Mouse (Mus musculus): Measurements from ENCODE around the gene Tsfm. TPM values are rescaled to one million over a fixed set of nuclear protein-coding genes. Genes with fewer than 3 reads are reported as not detected.

Gene Tsfm
- total RNA-seq, 2 experiments from 2014 or later = 28.6 to 31.0 TPM

DNA sequence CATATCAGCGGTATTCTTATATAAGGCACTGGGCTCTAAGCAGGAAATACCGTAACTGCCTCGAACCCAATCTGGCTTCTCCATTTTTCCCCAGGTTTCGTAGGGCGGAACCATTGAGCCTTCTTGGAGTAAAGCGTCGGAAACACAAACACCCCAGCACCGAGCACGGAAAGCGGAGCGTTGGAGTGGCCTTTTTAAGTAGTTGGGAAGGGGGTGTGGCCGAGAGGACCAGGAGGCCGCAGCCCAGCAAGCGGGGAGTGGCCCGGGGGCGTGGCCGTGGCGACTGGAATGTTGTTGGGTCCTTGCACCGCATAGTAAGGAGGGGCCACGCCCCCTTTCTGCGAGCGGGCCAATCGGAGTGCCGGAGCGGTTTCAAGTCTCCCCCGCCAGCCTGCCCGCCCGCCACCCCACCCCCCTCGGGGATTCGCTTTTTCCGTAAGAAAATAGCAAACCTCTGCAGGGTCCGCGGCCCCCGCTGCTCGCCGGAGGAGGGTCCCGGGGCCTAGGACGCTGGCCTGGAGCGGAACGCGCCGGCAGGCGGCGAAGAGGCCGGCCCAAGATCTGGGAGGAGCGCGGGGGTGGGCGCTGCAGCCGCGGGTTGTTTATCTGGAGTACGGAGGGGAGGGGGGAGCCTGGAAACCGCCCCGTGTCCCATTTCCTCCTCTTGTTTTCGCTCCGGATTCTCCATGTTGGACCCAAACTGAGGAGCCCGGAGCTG is 52.2 kb downstream of the Tsfm start, which contains the start of gene Ctdsp2:
Gene Ctdsp2, plus strand, starts transcription at position 441 of the 718 bp plus-strand sequence.
- intact Hi-C loops (cut with DNase I) = loop anchor here (2.0 kb wide), 1 partner anchor 50 kb away; no protein-coding TSS in a partner anchor
- peak; percentile 99 to 100 for DNase-seq (ENCODE audit: extremely low spot score in 1 of 2, low spot score in 2 of 2)

- no peak for DNase-seq (ENCODE audit: extremely low spot score in 1 of 2, low spot score in 2 of 2)
- intact Hi-C loops (cut with DNase I) = no loop called here
These were observed 53.6 kb downstream of the Tsfm start for GRCm38 (mm10) chr10:126977076-126977475.

DNA sequence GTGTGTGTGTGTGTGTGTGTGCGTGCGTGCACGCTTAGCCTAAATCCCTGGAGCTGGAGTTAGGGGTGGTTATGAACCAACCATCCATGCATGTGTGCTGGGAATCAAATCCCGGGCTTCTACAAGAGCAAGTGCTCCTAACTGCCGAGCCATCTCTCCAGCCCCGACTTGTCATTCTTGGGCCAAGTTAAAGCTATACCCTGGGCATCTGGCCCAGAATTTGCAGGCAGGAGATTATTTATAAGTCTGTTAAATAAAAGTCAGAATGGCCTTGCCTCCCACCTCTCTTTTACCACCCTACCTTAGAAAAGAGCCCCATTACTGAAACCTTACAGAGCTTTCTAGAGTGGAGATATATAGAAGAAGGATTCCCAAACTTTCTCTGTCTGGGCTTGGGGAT is 54.9 kb downstream of the Tsfm start:
- no peak for DNase-seq (ENCODE audit: extremely low spot score in 1 of 2, low spot score in 2 of 2)
- intact Hi-C loops (cut with DNase I) = no loop called here

- intact Hi-C loops (cut with DNase I) = no loop called here
- no peak for DNase-seq (ENCODE audit: extremely low spot score in 1 of 2, low spot score in 2 of 2)
These were observed 57.7 kb downstream of the Tsfm start for GRCm38 (mm10) chr10:126972988-126973387.

DNA sequence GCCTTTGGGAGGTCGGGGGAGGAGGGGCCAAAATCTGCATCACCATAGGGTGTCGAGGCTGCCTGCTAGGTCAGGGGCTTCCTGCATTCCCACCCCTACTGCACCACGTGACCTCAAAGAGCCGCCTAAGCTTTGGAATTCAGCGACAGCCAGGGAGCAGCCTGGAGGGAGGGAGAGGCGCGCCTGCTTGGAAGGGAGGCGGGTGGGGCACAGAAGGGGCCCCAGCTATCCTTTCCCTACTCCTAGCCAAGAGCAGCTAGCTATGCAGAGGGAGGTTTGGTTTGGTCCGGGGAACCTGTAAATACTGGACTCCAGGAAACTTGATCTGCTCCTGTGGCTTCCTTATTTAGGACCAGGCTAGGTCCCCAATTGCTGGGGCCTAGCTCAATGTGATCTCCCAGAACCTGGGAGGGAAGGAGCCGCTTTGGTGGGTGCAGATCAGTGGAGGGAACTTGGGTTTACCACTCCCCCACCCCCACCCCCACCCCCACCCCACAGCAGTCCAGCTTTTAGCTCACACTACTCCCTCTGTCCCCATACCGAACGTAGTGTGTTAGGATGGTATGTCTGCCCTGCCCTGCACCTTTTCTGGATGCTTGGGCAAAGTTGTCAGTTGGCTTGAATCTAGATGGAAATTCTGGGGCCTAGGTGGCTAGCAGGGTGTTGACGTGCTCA is 58.5 kb downstream of the Tsfm start:
- intact Hi-C loops (cut with DNase I) = no loop called here
- peak in 1 of 2 experiments; percentile 89 for DNase-seq (ENCODE audit: extremely low spot score in 1 of 2, low spot score in 2 of 2)

DNA sequence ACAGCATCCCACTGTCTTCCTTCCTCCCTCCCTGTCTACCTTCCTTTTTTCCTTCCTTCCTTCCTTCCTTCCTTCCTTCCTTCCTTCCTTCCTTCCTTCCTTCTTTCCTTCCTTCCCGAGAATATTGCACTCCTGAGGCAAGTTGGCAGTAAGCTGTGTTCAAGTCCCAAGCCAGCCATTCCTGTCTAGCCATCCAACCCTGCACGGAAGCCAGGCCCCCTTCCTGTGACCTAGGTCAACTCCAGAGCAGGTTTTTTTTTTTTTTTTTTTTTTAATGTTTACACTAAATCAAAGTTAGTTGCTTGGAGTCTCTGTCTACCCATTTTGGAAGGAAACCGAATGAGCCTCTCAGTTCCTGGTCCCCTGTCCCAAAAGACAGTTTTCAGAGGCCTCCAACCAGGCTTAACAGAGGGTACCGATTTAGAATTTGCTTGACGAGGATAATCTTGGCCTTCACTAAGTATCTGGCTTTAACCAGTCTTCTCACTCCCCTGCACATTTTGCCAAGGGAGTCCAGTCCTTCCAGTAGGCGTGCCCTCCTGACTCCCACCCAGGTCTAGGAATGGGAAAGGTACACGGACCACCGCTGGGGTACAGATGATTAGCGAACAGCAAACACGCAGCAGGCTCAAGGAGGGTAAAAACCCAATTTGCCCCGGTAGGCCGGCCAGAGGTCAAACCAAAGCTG is 59.1 kb downstream of the Tsfm start:
- no peak for DNase-seq (ENCODE audit: extremely low spot score in 1 of 2, low spot score in 2 of 2)
- intact Hi-C loops (cut with DNase I) = no loop called here

DNA sequence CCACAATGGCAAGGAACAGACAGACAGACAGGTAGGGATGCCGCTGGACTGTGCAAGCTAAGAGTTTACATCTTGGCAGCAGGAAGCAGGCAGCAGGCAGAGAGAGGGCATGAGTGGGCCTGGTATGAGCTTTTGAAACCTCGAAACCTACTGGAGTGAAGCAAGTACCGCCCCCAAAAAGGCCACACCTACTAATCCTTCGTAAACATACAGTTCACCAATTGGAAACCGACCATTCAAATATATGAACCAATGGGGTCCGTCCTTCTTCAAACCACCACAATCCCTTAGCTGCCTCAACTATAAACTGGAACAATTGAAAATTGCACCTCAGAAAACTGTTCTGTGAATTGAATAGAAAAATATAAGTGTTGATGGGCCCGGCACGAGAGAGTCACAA is 66.8 kb downstream of the Tsfm start:
- no peak for DNase-seq (ENCODE audit: extremely low spot score in 1 of 2, low spot score in 2 of 2)
- intact Hi-C loops (cut with DNase I) = no loop called here

GRCm38 (mm10) chr10:126962966-126963330 is 67.7 kb downstream of the Tsfm start:
- intact Hi-C loops (cut with DNase I) = no loop called here

DNA sequence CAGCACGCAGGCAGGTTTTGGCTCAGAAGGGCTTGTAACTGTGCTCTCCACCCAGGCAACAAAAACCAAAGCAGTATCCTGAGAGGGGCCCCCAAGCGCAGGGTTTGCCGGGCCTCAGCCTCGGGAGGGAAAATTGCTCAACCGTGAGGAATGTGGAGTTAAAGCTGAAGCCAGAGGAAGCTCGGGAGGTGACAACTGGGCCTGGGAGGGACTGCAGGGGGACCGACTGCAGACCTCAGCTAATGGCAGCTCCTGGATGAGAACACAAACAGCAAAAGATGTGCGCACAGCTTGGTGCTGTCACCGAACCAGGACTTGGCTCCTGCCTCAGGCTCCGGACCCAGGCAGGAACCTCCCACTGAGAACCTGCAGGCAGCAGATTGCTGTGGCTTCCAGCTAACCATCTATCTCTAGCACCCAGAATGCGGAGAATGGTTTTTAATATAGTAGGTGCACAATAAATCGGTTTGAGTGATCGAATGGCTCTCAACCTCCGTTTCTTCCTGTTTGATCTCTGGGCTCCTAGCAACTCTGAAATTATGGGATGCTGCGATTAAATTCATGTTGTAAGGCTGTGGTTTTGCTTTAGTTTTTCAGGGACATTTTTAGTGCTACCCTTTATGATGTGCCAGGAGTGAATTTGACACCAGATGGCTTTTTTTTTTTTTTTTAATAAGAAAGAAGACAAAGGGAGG is 68.2 kb downstream of the Tsfm start:
- intact Hi-C loops (cut with DNase I) = no loop called here
- DNase-seq (ENCODE audit: extremely low spot score in 1 of 2, low spot score in 2 of 2) = peak in 1 of 2 experiments; percentile 42

More at GRCm38 (mm10) chr10:126962966-126963330, 67.7 kb downstream of the Tsfm start:
- no peak for DNase-seq (ENCODE audit: extremely low spot score in 1 of 2, low spot score in 2 of 2)

- intact Hi-C loops (cut with DNase I) = no loop called here
- peak in 1 of 2 experiments; percentile 68 for DNase-seq (ENCODE audit: extremely low spot score in 1 of 2, low spot score in 2 of 2)
These were observed 68.9 kb downstream of the Tsfm start for GRCm38 (mm10) chr10:126961757-126962156.

Small RNA genes lying within 50 kb of the gene (microRNA-seq; reads per million reads assigned to microRNA genes)
- 42.5 reads per million, percentile 48 among the genes with 10 or more reads in this experiment for gene Mir26a-2
- gene Mir546 = not detected

Other genes starting within 250 kb of the Tsfm start
- 10 to 100 TPM in 1 of 2 experiments, 1 to 10 TPM in 1; 8.6 to 10.2 TPM for gene Atp23, start 129.5 kb downstream of the Tsfm start, total RNA-seq (2021)
- gene Ctdsp2, start 52.1 kb downstream of the Tsfm start, total RNA-seq (2021) = 10 to 100 TPM; 54.2 to 62.9 TPM
- gene Avil, start 30.1 kb downstream of the Tsfm start, total RNA-seq (2021) = under 1 TPM; 0.14 to 0.17 TPM
- gene Mettl1, start 10.6 kb upstream of the Tsfm start, total RNA-seq (2021) = 10 to 100 TPM; 10.7 to 12.4 TPM
- under 1 TPM; 0.28 to 0.49 TPM for gene Eef1akmt3, start 10.7 kb upstream of the Tsfm start, total RNA-seq (2021)
- gene Cyp27b1, start 17.4 kb upstream of the Tsfm start, total RNA-seq (2021) = under 1 TPM; 0.36 to 0.49 TPM
- gene March9, start 29.3 kb upstream of the Tsfm start, total RNA-seq (2021) = 10 to 100 TPM; 49.6 to 49.8 TPM
- 100 to 1,000 TPM; 114 to 123 TPM for gene Cdk4, start 32.7 kb upstream of the Tsfm start, total RNA-seq (2021)
- gene Tspan31, start 39.4 kb upstream of the Tsfm start, total RNA-seq (2021) = 10 to 100 TPM; 65.2 to 67.9 TPM
- 100 to 1,000 TPM; 558 to 572 TPM for gene Agap2, start 44.4 kb upstream of the Tsfm start, total RNA-seq (2021)
- gene Os9, start 90.3 kb upstream of the Tsfm start, total RNA-seq (2021) = 100 to 1,000 TPM; 103 to 107 TPM
- 100 to 1,000 TPM; 105 to 107 TPM for gene B4galnt1, start 134.4 kb upstream of the Tsfm start, total RNA-seq (2021)
- 1 to 10 TPM; 1.0 to 1.2 TPM for gene Slc26a10, start 149.8 kb upstream of the Tsfm start, total RNA-seq (2021)
- 10 to 100 TPM; 65.2 to 69.1 TPM for gene Arhgef25, start 159.2 kb upstream of the Tsfm start, total RNA-seq (2021)
- 100 to 1,000 TPM; 182 to 185 TPM for gene Dtx3, start 164.9 kb upstream of the Tsfm start, total RNA-seq (2021)
- 10 to 100 TPM; 42.2 to 47.4 TPM for gene Pip4k2c, start 180.7 kb upstream of the Tsfm start, total RNA-seq (2021)
- 100 to 1,000 TPM; 468 to 479 TPM for gene Kif5a, start 232.5 kb upstream of the Tsfm start, total RNA-seq (2021)
- 100 to 1,000 TPM; 322 to 330 TPM for gene Dctn2, start 235.5 kb upstream of the Tsfm start, total RNA-seq (2021)

All from left cerebral cortex, postnatal 10 days (tissue).